Mouse (Mus musculus): ENCODE data around the gene Blzf1.

DNA sequence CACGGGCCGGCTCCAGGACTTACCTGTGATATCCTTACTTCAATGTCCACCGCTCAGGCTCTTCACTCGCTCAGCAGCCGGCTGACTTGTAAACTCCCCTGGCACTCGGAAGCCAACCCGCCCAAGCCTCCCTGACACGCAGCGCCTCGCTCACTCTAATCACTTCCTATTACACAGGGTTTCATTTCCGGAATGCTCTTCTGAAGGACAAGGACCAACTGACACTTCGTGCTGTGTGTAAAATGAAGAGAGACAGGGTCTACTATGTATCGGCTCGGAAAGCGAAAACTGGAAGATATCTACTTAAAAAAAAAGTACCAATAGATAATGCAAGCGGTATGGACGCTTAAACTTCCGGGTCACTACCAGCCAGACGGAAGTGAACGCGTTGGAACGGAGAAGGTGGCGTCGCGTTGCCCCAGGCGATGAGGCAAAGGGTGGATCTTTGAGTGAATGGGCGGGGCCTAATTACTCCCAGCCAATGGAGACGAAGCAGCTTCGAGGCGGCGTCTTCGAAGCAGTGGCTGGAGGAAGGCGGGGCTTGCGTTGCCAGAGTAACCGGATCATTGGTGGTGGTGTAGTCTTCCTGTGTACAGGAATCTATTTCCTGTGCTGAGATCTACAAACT lies at the start of gene Blzf1:
- TF ChIP-seq POLR2A (IDR thresholded peaks at IDR 0.05; ENCODE audit: insufficient read depth, low read depth, low read length) (no peak), CTCF (IDR thresholded peaks at IDR 0.05; ENCODE audit: insufficient read depth, low read depth, low read length) (no peak)
